Comparison of ENCODE assay signal across 9 mouse cellular contexts in the genomic region with DNA sequence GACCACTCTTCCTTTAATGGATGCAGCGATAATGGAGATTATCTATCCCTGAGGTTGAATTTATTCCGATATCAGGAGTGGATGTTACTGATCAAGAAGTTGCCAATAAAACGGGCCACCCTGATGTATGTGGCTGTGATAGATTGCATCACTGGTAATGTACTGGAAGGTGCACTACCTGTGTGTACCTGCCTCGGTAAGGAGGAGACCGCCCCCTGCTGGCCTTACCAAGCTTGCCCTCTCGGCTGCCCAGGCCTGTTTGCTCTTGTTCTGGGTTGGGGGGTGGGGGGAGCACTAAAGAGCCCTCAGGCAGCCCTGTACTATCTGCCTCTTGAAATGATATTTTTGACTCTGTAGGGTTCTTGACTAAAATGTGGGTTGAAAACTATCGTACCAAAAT. TPM values are rescaled to one million over a fixed set of nuclear protein-coding genes. Genes with fewer than 3 reads are reported as not detected.
DNase-seq lines count a peak whose midpoint lies in the region; ATAC-seq and TF ChIP-seq lines count a peak whose summit lies in the region.
"Had no signal": no experiment of that assay in that cellular context is flagged by ENCODE, and none has a peak within 500 bp of the region (broad histone marks: within the 10 kb centered on the region; RNA-seq: fewer than 3 reads in every experiment).

No protein-coding gene starts in this region.

- no peaks in the 10 kb centered on the region for H3K27me3 ChIP-seq in CH12.LX (replicated peaks)
- no peaks in the 10 kb centered on the region for H3K27me3 ChIP-seq in midbrain, embryonic 14.5 days (ENCODE audit: control insufficient read depth, insufficient read depth, low read length)
- H3K27me3 ChIP-seq: Patski had no signal

- H3K4me1 ChIP-seq in CH12.LX (ENCODE audit: control insufficient read depth in 1 of 2, insufficient read depth in 2 of 2): peaks cover 5 to 34% of the 10 kb centered on the region in 2 experiments
- no peaks in the 10 kb centered on the region for H3K4me1 ChIP-seq in midbrain, embryonic 14.5 days (ENCODE audit: control insufficient read depth, insufficient read depth, low read length)

- peak; percentile 30 for DNase-seq in cerebellum, adult 9-11 months
- DNase-seq in cerebellum, adult 18-20 months: no peak
- DNase-seq in CH12.LX (ENCODE audit: extremely low read depth): peak; percentile 26
- DNase-seq in lung, postnatal 10 days: peak; percentile 61
- peak; percentile 33 for DNase-seq in thymus, postnatal 0 days (ENCODE audit: low spot score)
- DNase-seq in right cerebral cortex, postnatal 36 days (ENCODE audit: low spot score in 2 of 2): no peak
- DNase-seq in midbrain, embryonic 14.5 days: no peak

- peaks cover 2% of the 10 kb centered on the region; the same call in 1 of the 2 replicates for H3K79me2 ChIP-seq in CH12.LX (replicated peaks; ENCODE audit: control insufficient read depth, extremely low read depth, insufficient read depth, poor library complexity, severe bottlenecking)

- no peak for TF ChIP-seq EP300 in CH12.LX (IDR thresholded peaks at IDR 0.05; ENCODE audit: low read length)

- TF ChIP-seq CTCF in CH12.LX (conservative IDR thresholded peaks at IDR 0.05 in 1 of 2, IDR thresholded peaks at IDR 0.05 in 1 of 2; ENCODE audit: low read depth in 2 of 2, low read length in 2 of 2): peak; percentile 43 to 71

- no peak overlapping the region for H3K27ac ChIP-seq in CH12.LX (ENCODE audit: insufficient read depth, low read depth)
- H3K27ac ChIP-seq in midbrain, embryonic 14.5 days (replicated peaks; ENCODE audit: low read depth, low read length): no peak overlapping the region

- in situ Hi-C loops in CH12.LX (cut with MboI; ENCODE audit: low pct_ligation_motif_present, low pct_unique_long_range_greater_than_20kb, low sequenced_read_pairs): no loop called here

- H3K4me2 ChIP-seq in CH12.LX (ENCODE audit: insufficient read depth, low read depth, poor library complexity, severe bottlenecking): no peak overlapping the region
- no peak overlapping the region for H3K4me2 ChIP-seq in midbrain, embryonic 14.5 days (ENCODE audit: low read length)

- H3K9ac ChIP-seq in CH12.LX (ENCODE audit: insufficient read depth, low read depth): no peak overlapping the region
- H3K9ac ChIP-seq in midbrain, embryonic 14.5 days (replicated peaks; ENCODE audit: low read length): no peak overlapping the region

- ATAC-seq in inflammation-experienced regulatory T-cells, adult 6 months: peak; percentile 96
- ATAC-seq in midbrain, embryonic 14.5 days (ENCODE audit: low FRiP score, low TSS enrichment): no peak
- ATAC-seq: Patski had no signal

- H3K4me3 ChIP-seq in CH12.LX (replicated peaks in 1 of 3; ENCODE audit: low read depth in 2 of 3, low read length in 2 of 3, poor library complexity in 1 of 3): no peak overlapping the region
- H3K4me3 ChIP-seq in midbrain, embryonic 14.5 days (replicated peaks; ENCODE audit: low read depth, low read length): no peak overlapping the region

- dilution Hi-C loops in CH12.LX (cut with MboI; ENCODE audit: extremely low pct_ligation_motif_present, extremely low pct_unique_long_range_greater_than_20kb, low sequenced_read_pairs): no loop called here

- TF ChIP-seq RAD21 in CH12.LX (IDR thresholded peaks at IDR 0.05; ENCODE audit: low read depth, low read length): peak; percentile 63

- peaks cover 0 to 42% of the 10 kb centered on the region in 2 experiments for H3K36me3 ChIP-seq in CH12.LX (replicated peaks in 1 of 2; ENCODE audit: control insufficient read depth in 1 of 2, insufficient read depth in 1 of 2, low read length in 1 of 2)
- no peaks in the 10 kb centered on the region for H3K36me3 ChIP-seq in midbrain, embryonic 14.5 days (ENCODE audit: control insufficient read depth, insufficient read depth, low read length)

- no peak for TF ChIP-seq POLR2A in CH12.LX (IDR thresholded peaks at IDR 0.05; ENCODE audit: low read depth, low read length)

- 86% methylated on average over 7 of the region's 7 CpGs for WGBS in midbrain, embryonic 14.5 days

- no peaks in the 10 kb centered on the region for H3K9me3 ChIP-seq in CH12.LX (replicated peaks; ENCODE audit: low read length)
- H3K9me3 ChIP-seq in midbrain, embryonic 14.5 days (ENCODE audit: control insufficient read depth, low read length): no peaks in the 10 kb centered on the region

TF ChIP-seq in CH12.LX, 34 proteins besides CTCF, POLR2A, EP300 and RAD21:
- TF ChIP-seq RCOR1 (conservative IDR thresholded peaks at IDR 0.05; ENCODE audit: low read depth, low read length): no peak
- TF ChIP-seq SMC3 (IDR thresholded peaks at IDR 0.05; ENCODE audit: low read depth, low read length): peak; percentile 69

RNA-seq across cellular contexts. Expression of a gene that starts 48.2 kb away (rescaled TPM):
- total RNA-seq in CH12.LX (2012; rRNA removed) (10.2 and 11.4 TPM in 2 replicates), CH12.LX (2014; rRNA removed) (4.0 and 4.1 TPM in 2 replicates)
- 10.7 and 13.2 TPM in 2 replicates for polyA plus RNA-seq in CH12.LX (2012; ENCODE audit: insufficient read length, low read depth)
- polyA plus RNA-seq in inflammation-experienced regulatory T-cells, adult 6 months (2017; shearing (Covaris generic)): 1 to 10 TPM; 2.8 to 6.4 (median 5.2) TPM
- 1.2 and 1.6 TPM in 2 replicates for polyA plus RNA-seq in thymus, postnatal 0 days (2015; fragmentation: Nextera tagmentation; extraction: Ambion mirVana)
- polyA plus RNA-seq in midbrain, embryonic 14.5 days (2014; fragmentation: Nextera tagmentation; extraction: Ambion mirVana): 25.4 and 29.6 TPM in 2 replicates

Comparison
In these comparisons a context has a peak if more than half of its experiments do, and no peak if none do; other contexts are left out.
1. DNase-seq: peak in cerebellum, adult 9-11 months (single experiment), CH12.LX (single experiment), lung, postnatal 10 days (single experiment) and thymus, postnatal 0 days (single experiment); none in cerebellum, adult 18-20 months (0 of 2), right cerebral cortex, postnatal 36 days (0 of 2) and midbrain, embryonic 14.5 days (single experiment).